8 mouse cellular contexts compared by ENCODE assay signal in the genomic region with DNA sequence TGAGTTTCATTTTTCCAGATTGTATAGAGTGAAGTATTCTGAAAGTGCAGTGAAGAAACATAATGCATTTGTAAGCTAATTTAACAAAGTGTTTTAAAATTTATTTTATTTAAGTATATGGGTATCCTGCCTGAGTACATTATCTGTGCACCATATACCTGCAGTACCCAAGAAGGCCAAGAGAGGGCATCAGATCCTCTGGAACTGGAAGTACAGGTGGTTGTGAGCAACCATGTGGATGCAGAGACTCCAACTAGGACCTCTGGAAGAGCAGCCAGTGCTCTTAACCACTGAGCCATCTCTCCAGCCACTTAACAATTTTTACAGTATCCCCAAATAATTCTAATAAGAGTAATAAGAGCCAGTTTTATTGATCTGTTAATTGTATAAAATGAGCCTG.
A peak's percentile ranks its signal among the peaks of the same experiment; 100 is the strongest.
DNase-seq lines count a peak whose midpoint lies in the region; ATAC-seq and TF ChIP-seq lines count a peak whose summit lies in the region.

No protein-coding gene starts in this region.

- TF ChIP-seq EP300 in MEL (IDR thresholded peaks at IDR 0.05; ENCODE audit: low read depth in 1 of 2, low read length in 2 of 2) = no peak

- H3K4me3 ChIP-seq in kidney, embryonic 15.5 days (replicated peaks) = no peak overlapping the region
- H3K4me3 ChIP-seq in MEL (ENCODE audit: control insufficient read depth in 1 of 2, insufficient read depth in 1 of 2, low read depth in 2 of 2, low read length in 2 of 2) = no peak overlapping the region
- no peak overlapping the region for H3K4me3 ChIP-seq in small intestine, adult 2 months (ENCODE audit: low read depth, low read length)
- no peak overlapping the region for H3K4me3 ChIP-seq in hindbrain, embryonic 10.5 days

- no peaks in the 10 kb centered on the region for H3K4me1 ChIP-seq in kidney, embryonic 15.5 days
- H3K4me1 ChIP-seq in MEL (ENCODE audit: control insufficient read depth in 1 of 2, insufficient read depth in 2 of 2, low read length in 2 of 2) = no peaks in the 10 kb centered on the region
- H3K4me1 ChIP-seq in small intestine, adult 2 months (ENCODE audit: control insufficient read depth, insufficient read depth, insufficient read length, low read length) = no peaks in the 10 kb centered on the region
- peaks cover 21% of the 10 kb centered on the region; the same call in 1 of the 2 replicates for H3K4me1 ChIP-seq in hindbrain, embryonic 10.5 days (replicated peaks)

- no peak overlapping the region for H3K4me2 ChIP-seq in kidney, embryonic 15.5 days

- DNase-seq in kidney, adult 18-20 months = peak; percentile 27
- peak; percentile 71 for DNase-seq in MEL (ENCODE audit: low read depth, low spot score)
- no peak for DNase-seq in hindbrain, embryonic 10.5 days (ENCODE audit: low spot score)
- DNase-seq in cerebellum, adult 9-11 months = no peak
- no peak for DNase-seq in right cerebral cortex, postnatal 36 days (ENCODE audit: low spot score in 2 of 2)

- no peak for ATAC-seq in kidney, embryonic 15.5 days (replicated peaks; ENCODE audit: low FRiP score)
- ATAC-seq in hematopoietic stem cell, adult 5-6 weeks (replicated peaks in 1 of 2; ENCODE audit: insufficient read depth in 1 of 2, low FRiP score in 2 of 2, low TSS enrichment in 1 of 2, low read depth in 1 of 2, poor library complexity in 2 of 2, severe bottlenecking in 2 of 2) = peak; percentile 42 to 45; a peak in 1 of 4 replicates

- TF ChIP-seq RAD21 in MEL (IDR thresholded peaks at IDR 0.05; ENCODE audit: low read depth, low read length) = peak; percentile 67

- no peaks in the 10 kb centered on the region for H3K27me3 ChIP-seq in kidney, embryonic 15.5 days
- no peaks in the 10 kb centered on the region for H3K27me3 ChIP-seq in MEL (ENCODE audit: control insufficient read depth in 1 of 2, insufficient read depth in 2 of 2, low read length in 2 of 2)
- H3K27me3 ChIP-seq in small intestine, adult 2 months (ENCODE audit: control insufficient read depth, insufficient read depth, low read length) = no peaks in the 10 kb centered on the region
- H3K27me3 ChIP-seq in hindbrain, embryonic 10.5 days (ENCODE audit: insufficient read depth, poor library complexity, severe bottlenecking) = no peaks in the 10 kb centered on the region

- H3K9me3 ChIP-seq in kidney, embryonic 15.5 days (replicated peaks) = no peaks in the 10 kb centered on the region
- H3K9me3 ChIP-seq in MEL (replicated peaks; ENCODE audit: insufficient read depth, low read length) = no peaks in the 10 kb centered on the region
- no peaks in the 10 kb centered on the region for H3K9me3 ChIP-seq in hindbrain, embryonic 10.5 days

- peak; percentile 53 to 69 (median 57) for TF ChIP-seq CTCF in MEL (IDR thresholded peaks at IDR 0.05 in 2 of 3, conservative IDR thresholded peaks at IDR 0.05 in 1 of 3; ENCODE audit: control insufficient read depth in 1 of 3, insufficient read depth in 1 of 3, low read depth in 2 of 3, low read length in 3 of 3, poor library complexity in 1 of 3, severe bottlenecking in 1 of 3)
- TF ChIP-seq CTCF in small intestine, adult 2 months (IDR thresholded peaks at IDR 0.05; ENCODE audit: extremely low read depth, insufficient read length, insufficient replicate concordance, low read depth, low read length) = peak; percentile 50; the same call in 1 of the 2 replicates

- no peak for TF ChIP-seq POLR2A in MEL (IDR thresholded peaks at IDR 0.05; ENCODE audit: control insufficient read depth in 1 of 2, insufficient read depth in 1 of 2, low read depth in 1 of 2, low read length in 2 of 2, poor library complexity in 1 of 2)
- no peak for TF ChIP-seq POLR2A in small intestine, adult 2 months (IDR thresholded peaks at IDR 0.05; ENCODE audit: low read depth, low read length)

- peaks cover 35% of the 10 kb centered on the region for H3K36me3 ChIP-seq in kidney, embryonic 15.5 days
- no peaks in the 10 kb centered on the region; a peak in 2 of 4 replicates for H3K36me3 ChIP-seq in MEL (ENCODE audit: control insufficient read depth in 1 of 2, insufficient read depth in 2 of 2, low read length in 2 of 2)
- peaks cover 8% of the 10 kb centered on the region for H3K36me3 ChIP-seq in small intestine, adult 2 months (ENCODE audit: control insufficient read depth, insufficient read depth, low read length)
- H3K36me3 ChIP-seq in hindbrain, embryonic 10.5 days = peaks cover 15% of the 10 kb centered on the region

- no peak overlapping the region for H3K27ac ChIP-seq in kidney, embryonic 15.5 days
- no peak overlapping the region for H3K27ac ChIP-seq in MEL (ENCODE audit: control insufficient read depth, low read depth, low read length)
- no peak overlapping the region for H3K27ac ChIP-seq in small intestine, adult 2 months (ENCODE audit: insufficient read depth, low read depth, low read length)
- H3K27ac ChIP-seq in hindbrain, embryonic 10.5 days = no peak overlapping the region

- H3K79me2 ChIP-seq in MEL (ENCODE audit: control insufficient read depth, insufficient read depth, low read length, poor library complexity) = no peaks in the 10 kb centered on the region

- H3K9ac ChIP-seq in kidney, embryonic 15.5 days = no peak overlapping the region
- no peak overlapping the region for H3K9ac ChIP-seq in MEL (ENCODE audit: control insufficient read depth, low read depth, low read length, poor library complexity, severe bottlenecking)

TF ChIP-seq in MEL, 35 proteins besides CTCF, POLR2A, EP300 and RAD21:
- TF ChIP-seq ZNF384 (IDR thresholded peaks at IDR 0.05; ENCODE audit: low read depth, low read length) = no peak
- no peak for TF ChIP-seq MYB (IDR thresholded peaks at IDR 0.05; ENCODE audit: low read depth, low read length)
- TF ChIP-seq MAZ (IDR thresholded peaks at IDR 0.05; ENCODE audit: low read depth, low read length) = no peak
- no peak for TF ChIP-seq KAT2A (conservative IDR thresholded peaks at IDR 0.05; ENCODE audit: low read depth, low read length)
- peak; percentile 68 for TF ChIP-seq SMC3 (IDR thresholded peaks at IDR 0.05; ENCODE audit: low read depth, low read length)
- no peak for TF ChIP-seq RCOR1 (IDR thresholded peaks at IDR 0.05; ENCODE audit: low read depth, low read length)
- TF ChIP-seq POLR2AphosphoS2 (IDR thresholded peaks at IDR 0.05; ENCODE audit: low read length) = no peak
- peak; percentile 52; the same call in 1 of the 2 replicates for TF ChIP-seq ZC3H11A (IDR thresholded peaks at IDR 0.05; ENCODE audit: low read depth, low read length)
- TF ChIP-seq MAFK (IDR thresholded peaks at IDR 0.05; ENCODE audit: borderline replicate concordance, low read depth, low read length) = no peak
- no peak for TF ChIP-seq ZKSCAN1 (IDR thresholded peaks at IDR 0.05; ENCODE audit: low read depth, low read length)

Comparison
In these comparisons a context has a peak if more than half of its experiments do, and no peak if none do; other contexts are left out.
1. DNase-seq: peak in kidney, adult 18-20 months (single experiment) and MEL (single experiment); none in hindbrain, embryonic 10.5 days (single experiment), cerebellum, adult 9-11 months (single experiment) and right cerebral cortex, postnatal 36 days (0 of 2).